Mouse (Mus musculus) liver, embryonic 15.5 days (tissue): Measurements from ENCODE around the gene Clip2. TPM values are rescaled to one million over a fixed set of nuclear protein-coding genes. Genes with fewer than 3 reads are reported as not detected.

ENCODE experiments used
- ATAC-seq: fragments of 200-750 bp; cut with Nextera tagmentation; 2 replicates; pipeline ENCODE4 v1.8.0; 2017; ENCODE audit warnings: moderate number of reproducible peaks, mild to moderate bottlenecking, moderate library complexity; ENCODE audit not compliant: insufficient read depth
- H3K27ac ChIP-seq: fragments of 300-500 bp; sonication (generic); replicated peaks from 2 replicates; pipeline ENCODE4 v1.5.1; 2015; ENCODE audit warnings: mild to moderate bottlenecking, inconsistent platforms
- H3K27me3 ChIP-seq: fragments of 300-500 bp; sonication (generic); 2 replicates; pipeline ENCODE4 v1.6.1; 2015; ENCODE audit warnings: mild to moderate bottlenecking, inconsistent platforms
- H3K36me3 ChIP-seq: fragments of 300-500 bp; sonication (generic); replicated peaks from 2 replicates; pipeline ENCODE4 v1.6.1; 2015; ENCODE audit warnings: moderate library complexity, mild to moderate bottlenecking, inconsistent platforms
- H3K4me1 ChIP-seq: fragments of 300-500 bp; sonication (generic); replicated peaks from 2 replicates; pipeline ENCODE4 v1.6.1; 2015; ENCODE audit warnings: inconsistent platforms
- H3K4me2 ChIP-seq: fragments of 300-500 bp; sonication (generic); 2 replicates; pipeline ENCODE4 v1.6.1; 2015; ENCODE audit warnings: moderate library complexity, mild to moderate bottlenecking, inconsistent platforms
- H3K4me3 ChIP-seq: fragments of 300-500 bp; sonication (generic); replicated peaks from 2 replicates; pipeline ENCODE4 v1.5.1; 2015; ENCODE audit warnings: mild to moderate bottlenecking, inconsistent platforms
- H3K9ac ChIP-seq: fragments of 300-500 bp; sonication (generic); 2 replicates; pipeline ENCODE4 v1.6.1; 2015; ENCODE audit warnings: moderate library complexity, mild to moderate bottlenecking, inconsistent platforms
- H3K9me3 ChIP-seq: fragments of 300-500 bp; sonication (generic); replicated peaks from 2 replicates; pipeline ENCODE4 v1.6.1; 2016; ENCODE audit warnings: inconsistent platforms
- WGBS: fragments of 180-500 bp; shearing (Covaris S2); methylation state at CpG from one replicate; pipeline ENCODE4 v1.1.7; 2015; ENCODE audit warnings: mixed read lengths; ENCODE audit not compliant: insufficient replicate concordance; 5-methylcytosine and 5-hydroxymethylcytosine counted together
- microRNA-seq: library from miRNA; unstranded; fragments of <30 nt; microRNA quantifications from one replicate; pipeline ENCODE4, GENCODE M21; 2016
- polyA plus RNA-seq: library from polyadenylated mRNA; unstranded; fragments of >200 nt; fragmentation: Nextera tagmentation; extraction: Ambion mirVana; gene quantifications from 2 replicates; pipeline ENCODE4 v1.2.1, GENCODE M21; 2015

The Clip2 gene
- polyA plus RNA-seq, 1 experiment from 2014 or later, result 0.46 TPM

GRCm38 (mm10) chr5:134441105-134441504 lies 111.1 kb downstream of the Clip2 start:
- H3K9ac ChIP-seq, result no peak overlapping the region
- no peak for ATAC-seq
- no peaks in the 10 kb centered on the region for H3K9me3 ChIP-seq
- peaks cover 22% of the 10 kb centered on the region; the same call in 1 of the 2 replicates for H3K4me1 ChIP-seq
- 73% methylated on average over 3 of the region's 3 CpGs for WGBS
- no peaks in the 10 kb centered on the region for H3K27me3 ChIP-seq
- no peaks in the 10 kb centered on the region for H3K36me3 ChIP-seq
- no peak overlapping the region for H3K4me2 ChIP-seq
- H3K4me3 ChIP-seq, result no peak overlapping the region
- no peak overlapping the region for H3K27ac ChIP-seq

- Histone ChIP-seq H3K9ac (no peak overlapping the region), H3K27ac (no peak overlapping the region), H3K4me1 (peaks cover 25% of the 10 kb centered on the region; the same call in 1 of the 2 replicates), H3K4me2 (no peak overlapping the region), H3K36me3 (no peaks in the 10 kb centered on the region), H3K4me3 (no peak overlapping the region), H3K9me3 (no peaks in the 10 kb centered on the region), H3K27me3 (no peaks in the 10 kb centered on the region)
- 75% methylated on average over 12 of the region's 12 CpGs for WGBS
- ATAC-seq, result no peak
These were observed 112.1 kb downstream of the Clip2 start for GRCm38 (mm10) chr5:134440098-134440497.

GRCm38 (mm10) chr5:134439481-134439880 lies 112.8 kb downstream of the Clip2 start:
- H3K27me3 ChIP-seq, result no peaks in the 10 kb centered on the region
- no peaks in the 10 kb centered on the region for H3K36me3 ChIP-seq
- no peak overlapping the region for H3K4me3 ChIP-seq
- no peaks in the 10 kb centered on the region for H3K9me3 ChIP-seq
- WGBS, result 81% methylated on average over 7 of the region's 7 CpGs
- no peak overlapping the region for H3K9ac ChIP-seq
- H3K4me1 ChIP-seq, result peaks cover 25% of the 10 kb centered on the region; the same call in 1 of the 2 replicates
- no peak overlapping the region for H3K4me2 ChIP-seq
- no peak for ATAC-seq
- H3K27ac ChIP-seq, result no peak overlapping the region

Small RNA genes lying within 50 kb of the gene (microRNA-seq; reads per million reads assigned to microRNA genes)
- gene Gm26340 (not detected), gene Mir7228 (not detected)

Other genes starting within 250 kb of the Clip2 start
- 32.2 and 35.7 TPM in 2 replicates for gene Gtf2i, start 237.7 kb downstream of the Clip2 start, polyA plus RNA-seq
- 10.2 and 14.2 TPM in 2 replicates for gene Gtf2ird1, start 95.7 kb downstream of the Clip2 start, polyA plus RNA-seq
- gene Syna, start 7.7 kb upstream of the Clip2 start, polyA plus RNA-seq, result not detected in 2 replicates
- 157 and 158 TPM in 2 replicates for gene Rfc2, start 28.9 kb upstream of the Clip2 start, polyA plus RNA-seq
- gene Lat2, start 62.6 kb upstream of the Clip2 start, polyA plus RNA-seq, result 2.2 and 2.6 TPM in 2 replicates
- 171 and 194 TPM in 2 replicates for gene Eif4h, start 87.1 kb upstream of the Clip2 start, polyA plus RNA-seq
- 0.81 and 1.1 TPM in 2 replicates for gene Limk1, start 136.2 kb upstream of the Clip2 start, polyA plus RNA-seq
- 5.0 and 6.6 TPM in 2 replicates for gene Eln, start 194.9 kb upstream of the Clip2 start, polyA plus RNA-seq